Mouse (Mus musculus) midbrain, embryonic 11.5 days (tissue): Measurements from ENCODE around the gene Tada3. TPM values are rescaled to one million over a fixed set of nuclear protein-coding genes. Genes with fewer than 3 reads are reported as not detected.

Experiments used
- ATAC-seq: fragments of 200-750 bp; cut with Nextera tagmentation; 2 replicates; pipeline ENCODE4 v1.8.0; 2017; ENCODE audit warnings: moderate TSS enrichment, moderate library complexity; ENCODE audit not compliant: low FRiP score
- DNase-seq: peaks from one replicate; pipeline ENCODE4 v3.0.0; 2015; ENCODE audit warnings: low spot score; ENCODE audit errors: missing footprints
- H3K27ac ChIP-seq: fragments of 300-500 bp; sonication (generic); 2 replicates; pipeline ENCODE4 v1.5.1; 2014; ENCODE audit warnings: low read depth, low read length
- H3K27me3 ChIP-seq: fragments of 300-500 bp; sonication (generic); 2 replicates; pipeline ENCODE4 v1.6.1; 2014; ENCODE audit warnings: mild to moderate bottlenecking, low read length, moderate library complexity, mixed read lengths; ENCODE audit not compliant: control insufficient read depth, insufficient read depth
- H3K36me3 ChIP-seq: fragments of 300-500 bp; sonication (generic); 2 replicates; pipeline ENCODE4 v1.6.1; 2014; ENCODE audit warnings: mild to moderate bottlenecking, low read length, moderate library complexity, mixed read lengths; ENCODE audit not compliant: control insufficient read depth, insufficient read depth
- H3K4me1 ChIP-seq: fragments of 300-500 bp; sonication (generic); 2 replicates; pipeline ENCODE4 v1.6.1; 2014; ENCODE audit warnings: low read length; ENCODE audit not compliant: control insufficient read depth, insufficient read depth
- H3K4me2 ChIP-seq: fragments of 300-500 bp; sonication (generic); 2 replicates; pipeline ENCODE4 v1.6.1; 2014; ENCODE audit warnings: mild to moderate bottlenecking, moderate library complexity
- H3K4me3 ChIP-seq: fragments of 300-500 bp; sonication (generic); 2 replicates; pipeline ENCODE4 v1.5.1; 2014; ENCODE audit warnings: low read depth, low read length
- H3K9ac ChIP-seq: fragments of 300-500 bp; sonication (generic); 2 replicates; pipeline ENCODE4 v1.6.1; 2014; ENCODE audit warnings: low read length
- H3K9me3 ChIP-seq: fragments of 300-500 bp; sonication (generic); 2 replicates; pipeline ENCODE4 v1.6.1; 2016; ENCODE audit warnings: low read length; ENCODE audit not compliant: control insufficient read depth
- WGBS: fragments of 180-500 bp; shearing (Covaris S2); extraction: QIAGEN DNeasy Blood & Tissue Kit; methylation state at CpG from one replicate; pipeline ENCODE4 v1.1.7; 2014; 5-methylcytosine and 5-hydroxymethylcytosine counted together
- polyA plus RNA-seq: library from polyadenylated mRNA; unstranded; fragments of >200 nt; fragmentation: Nextera tagmentation; extraction: Ambion mirVana; gene quantifications from 2 replicates; pipeline ENCODE4 v1.2.1, GENCODE M21; 2014

The Tada3 gene
- polyA plus RNA-seq, 1 experiment from 2014 or later: 62.4 TPM

- H3K4me1 ChIP-seq: no peaks in the 10 kb centered on the region
- no peaks in the 10 kb centered on the region for H3K36me3 ChIP-seq
- no peak overlapping the region for H3K4me2 ChIP-seq
- ATAC-seq: no peak
- no peak overlapping the region for H3K27ac ChIP-seq
- 75% methylated on average over 4 of the region's 4 CpGs for WGBS
- no peak for DNase-seq
- H3K9me3 ChIP-seq: no peaks in the 10 kb centered on the region
- no peak overlapping the region for H3K9ac ChIP-seq
- no peak overlapping the region for H3K4me3 ChIP-seq
- no peaks in the 10 kb centered on the region for H3K27me3 ChIP-seq
These were observed 16.2 kb downstream of the Tada3 start for GRCm38 (mm10) chr6:113361476-113361875.

- no peak overlapping the region for H3K27ac ChIP-seq
- ATAC-seq (no peak), DNase-seq (no peak)
- H3K9me3 ChIP-seq: no peaks in the 10 kb centered on the region
- no peak overlapping the region for H3K9ac ChIP-seq
- H3K4me2 ChIP-seq: no peak overlapping the region
- H3K27me3 ChIP-seq: no peaks in the 10 kb centered on the region
- WGBS: 77% methylated on average over 3 of the region's 3 CpGs
- H3K4me3 ChIP-seq: no peak overlapping the region
- no peaks in the 10 kb centered on the region for H3K4me1 ChIP-seq
- H3K36me3 ChIP-seq: no peaks in the 10 kb centered on the region
These were observed 24.0 kb downstream of the Tada3 start for GRCm38 (mm10) chr6:113353696-113354095.

- H3K36me3 ChIP-seq: no peaks in the 10 kb centered on the region
- H3K4me2 ChIP-seq: no peak overlapping the region
- H3K27ac ChIP-seq: no peak overlapping the region
- ATAC-seq (no peak), DNase-seq (no peak)
- no peaks in the 10 kb centered on the region for H3K27me3 ChIP-seq
- H3K9me3 ChIP-seq: no peaks in the 10 kb centered on the region
- WGBS: 78% methylated on average over 3 of the region's 3 CpGs
- H3K4me1 ChIP-seq: no peaks in the 10 kb centered on the region
- H3K4me3 ChIP-seq: no peak overlapping the region
- H3K9ac ChIP-seq: no peak overlapping the region
These were observed 24.9 kb downstream of the Tada3 start for GRCm38 (mm10) chr6:113352820-113353219.

GRCm38 (mm10) chr6:113351653-113352052 lies 26.0 kb downstream of the Tada3 start:
- Histone ChIP-seq H3K4me2 (no peak overlapping the region), H3K9me3 (no peaks in the 10 kb centered on the region), H3K4me3 (no peak overlapping the region), H3K27ac (no peak overlapping the region), H3K9ac (no peak overlapping the region), H3K4me1 (no peaks in the 10 kb centered on the region), H3K27me3 (no peaks in the 10 kb centered on the region), H3K36me3 (no peaks in the 10 kb centered on the region)
- WGBS: 63% methylated on average over 10 of the region's 10 CpGs
- no peak for ATAC-seq
- no peak for DNase-seq

- H3K9ac ChIP-seq: no peak overlapping the region
- no peak overlapping the region for H3K27ac ChIP-seq
- ATAC-seq: no peak
- WGBS: 100% methylated on average over 1 of the region's 1 CpGs
- H3K9me3 ChIP-seq: no peaks in the 10 kb centered on the region
- DNase-seq: no peak
- H3K36me3 ChIP-seq: no peaks in the 10 kb centered on the region
- no peaks in the 10 kb centered on the region for H3K4me1 ChIP-seq
- H3K4me2 ChIP-seq: no peak overlapping the region
- H3K27me3 ChIP-seq: no peaks in the 10 kb centered on the region
- H3K4me3 ChIP-seq: no peak overlapping the region
These were observed 26.5 kb downstream of the Tada3 start for GRCm38 (mm10) chr6:113351161-113351560.

- H3K36me3 ChIP-seq: no peaks in the 10 kb centered on the region
- no peak for DNase-seq
- no peak for ATAC-seq
- H3K4me2 ChIP-seq: no peak overlapping the region
- H3K27me3 ChIP-seq: no peaks in the 10 kb centered on the region
- no peaks in the 10 kb centered on the region for H3K4me1 ChIP-seq
- no peak overlapping the region for H3K4me3 ChIP-seq
- H3K9ac ChIP-seq: no peak overlapping the region
- H3K27ac ChIP-seq: no peak overlapping the region
- no peaks in the 10 kb centered on the region for H3K9me3 ChIP-seq
These were observed 27.1 kb downstream of the Tada3 start for GRCm38 (mm10) chr6:113350538-113350937.

- 76% methylated on average over 4 of the region's 4 CpGs for WGBS
- Histone ChIP-seq H3K4me2 (no peak overlapping the region), H3K27me3 (no peaks in the 10 kb centered on the region), H3K9ac (no peak overlapping the region), H3K36me3 (no peaks in the 10 kb centered on the region), H3K4me3 (no peak overlapping the region), H3K9me3 (no peaks in the 10 kb centered on the region), H3K27ac (no peak overlapping the region), H3K4me1 (peaks cover 6% of the 10 kb centered on the region)
- DNase-seq (no peak), ATAC-seq (no peak)
These were observed 30.8 kb downstream of the Tada3 start for GRCm38 (mm10) chr6:113346897-113347296.

GRCm38 (mm10) chr6:113344321-113344720 lies 33.4 kb downstream of the Tada3 start:
- H3K4me3 ChIP-seq: no peak overlapping the region
- H3K9me3 ChIP-seq: no peaks in the 10 kb centered on the region
- no peaks in the 10 kb centered on the region for H3K27me3 ChIP-seq
- H3K27ac ChIP-seq: no peak overlapping the region
- no peak overlapping the region; the same call in 1 of the 2 replicates for H3K4me2 ChIP-seq
- 62% methylated on average over 2 of the region's 2 CpGs for WGBS
- ATAC-seq: no peak
- peaks cover 6% of the 10 kb centered on the region for H3K4me1 ChIP-seq
- DNase-seq: no peak
- H3K36me3 ChIP-seq: no peaks in the 10 kb centered on the region
- H3K9ac ChIP-seq: no peak overlapping the region

- Histone ChIP-seq H3K36me3 (no peaks in the 10 kb centered on the region), H3K4me1 (peaks cover 6% of the 10 kb centered on the region), H3K27ac (no peak within 1 kb of the TSS), H3K4me3 (peak within 1 kb of the TSS; percentile 55), H3K4me2 (peak within 1 kb of the TSS; percentile 82), H3K9ac (peak within 1 kb of the TSS; percentile 87), H3K9me3 (no peaks in the 10 kb centered on the region), H3K27me3 (no peaks in the 10 kb centered on the region)
- ATAC-seq (peak; percentile 87), DNase-seq (peak; percentile 95)
- 14% methylated on average over 32 of the region's 32 CpGs for WGBS
These were observed 34.2 kb downstream of the Tada3 start, which contains the start of gene Camk1 for GRCm38 (mm10) chr6:113343177-113344092. Gene Camk1 (minus strand): TSS chr6:113343984.
